Mouse (Mus musculus) lung, adult 18-20 months (tissue): ENCODE results near the gene Slamf6.
"Not testable (repeated sequence)": the region's sequence is repeated elsewhere in the genome, so short reads cannot be mapped to it uniquely, and the experiment has no call there.

Experiments used
- DNase-seq, 2 experiments: peaks; one replicate each; pipeline ENCODE4 v3.0.0; 2022; ENCODE audit warnings: mixed read lengths in 2 of 2

The Slamf6 gene

GRCm38 (mm10) chr1:171917305-171918039 is at the start of gene Slamf6:
Slamf6 (plus strand) TSS chr1:171917515.
- peak; percentile 10 to 18 for DNase-seq

GRCm38 (mm10) chr1:171886989-171887388 is 30.3 kb upstream of the Slamf6 start:
- DNase-seq = no peak

GRCm38 (mm10) chr1:171895364-171895763 is 22.0 kb upstream of the Slamf6 start, which contains the start of gene Gm10521:
Gm10521 (plus strand) TSS chr1:171895664.
- not testable (repeated sequence) for DNase-seq

GRCm38 (mm10) chr1:171904011-171904410 is 13.3 kb upstream of the Slamf6 start:
- DNase-seq = no peak

GRCm38 (mm10) chr1:171915638-171916458 is 1.5 kb upstream of the Slamf6 start:
- no peak for DNase-seq

GRCm38 (mm10) chr1:171918136-171918920 is 1.0 kb downstream of the Slamf6 start:
- DNase-seq = no peak

GRCm38 (mm10) chr1:171919193-171919592 is 1.9 kb downstream of the Slamf6 start:
- no peak for DNase-seq

- no peak for DNase-seq
Observed at GRCm38 (mm10) chr1:171919901-171920510, 2.7 kb downstream of the Slamf6 start.

- DNase-seq = no peak
Observed at GRCm38 (mm10) chr1:171920989-171921621, 3.8 kb downstream of the Slamf6 start.

GRCm38 (mm10) chr1:171921641-171922040 is 4.3 kb downstream of the Slamf6 start:
- DNase-seq = no peak

GRCm38 (mm10) chr1:171922844-171923243 is 5.5 kb downstream of the Slamf6 start:
- DNase-seq = no peak

- DNase-seq = no peak
Observed at GRCm38 (mm10) chr1:171924900-171925299, 7.6 kb downstream of the Slamf6 start.

- no peak for DNase-seq
Observed at GRCm38 (mm10) chr1:171933851-171934250, 16.5 kb downstream of the Slamf6 start.

- no peak for DNase-seq
Observed at GRCm38 (mm10) chr1:171938952-171939948, 21.9 kb downstream of the Slamf6 start.

GRCm38 (mm10) chr1:171940626-171941025 is 23.3 kb downstream of the Slamf6 start:
- DNase-seq = no peak

- no peak for DNase-seq
Observed at GRCm38 (mm10) chr1:171946447-171946995, 29.2 kb downstream of the Slamf6 start.

GRCm38 (mm10) chr1:171948161-171948945 is 31.0 kb downstream of the Slamf6 start:
- no peak for DNase-seq

- no peak for DNase-seq
Observed at GRCm38 (mm10) chr1:171948946-171949508, 31.7 kb downstream of the Slamf6 start.

- DNase-seq = no peak
Observed at GRCm38 (mm10) chr1:171955071-171955470, 37.8 kb downstream of the Slamf6 start.
